In the genomic region with DNA sequence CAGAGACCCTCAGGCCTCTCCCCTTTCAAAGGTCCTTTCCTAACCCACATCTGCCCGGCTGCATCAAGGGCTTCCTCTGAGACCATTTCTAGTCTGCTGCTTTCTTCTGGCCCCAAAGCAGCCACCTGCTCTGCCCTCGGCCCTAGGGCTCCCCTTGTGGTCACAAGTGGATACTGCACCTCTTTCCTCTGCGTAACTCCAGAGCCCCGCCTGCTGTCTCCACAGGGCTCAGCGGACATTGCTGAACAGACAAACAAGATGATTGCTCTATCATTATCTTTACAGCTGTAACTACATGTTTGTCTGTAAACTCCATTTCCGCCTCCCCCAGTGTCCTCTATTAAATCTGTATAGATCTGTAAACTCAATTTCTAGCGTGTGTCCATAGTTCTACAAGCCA, we compare ENCODE assay signal across 9 mouse cellular contexts. TPM values are rescaled to one million over a fixed set of nuclear protein-coding genes. Genes with fewer than 3 reads are reported as not detected.
DNase-seq lines count a peak whose midpoint lies in the region; ATAC-seq and TF ChIP-seq lines count a peak whose summit lies in the region.
"Had no signal": no experiment of that assay in that cellular context is flagged by ENCODE, and none has a peak within 500 bp of the region (broad histone marks: within the 10 kb centered on the region; RNA-seq: fewer than 3 reads in every experiment).

No protein-coding gene starts in this region.

- no peak overlapping the region for H3K4me2 ChIP-seq in lung, embryonic 16.5 days (ENCODE audit: low read depth, low read length)

- no peak overlapping the region for H3K27ac ChIP-seq in ES-E14 (ENCODE audit: insufficient read depth, low read depth, low read length, poor library complexity, severe bottlenecking)
- no peak overlapping the region for H3K27ac ChIP-seq in heart, embryonic 10.5 days
- H3K27ac ChIP-seq in lung, embryonic 16.5 days (ENCODE audit: low read length): no peak overlapping the region
- H3K27ac ChIP-seq: macrophage had no signal

- peak; percentile 60 for DNase-seq in ES-E14 (ENCODE audit: low read depth, low spot score)
- peak; percentile 88 for DNase-seq in adrenal gland, postnatal 14 days
- DNase-seq in embryo, embryonic 9.5 days (ENCODE audit: extremely low spot score): peak; percentile 80
- peak; percentile 83 for DNase-seq in heart, embryonic 10.5 days (ENCODE audit: low spot score)
- peak; percentile 80 for DNase-seq in layer of hippocampus, adult 11-12 months (ENCODE audit: low spot score)
- peak; percentile 76 for DNase-seq in retina, postnatal 7 days (ENCODE audit: low read depth, low spot score)
- DNase-seq in urinary bladder, adult 2 months (ENCODE audit: low spot score): peak; percentile 34

- ATAC-seq in lung, embryonic 16.5 days (ENCODE audit: low read depth): 0 out of 2 replicates have a peak, but pooled peaks have one; percentile 31

- H3K4me1 ChIP-seq in ES-E14 (ENCODE audit: control insufficient read depth in 2 of 2, insufficient read depth in 2 of 2, low read length in 2 of 2, poor library complexity in 1 of 2): no peaks in the 10 kb centered on the region
- H3K4me1 ChIP-seq in heart, embryonic 10.5 days: peaks cover 15% of the 10 kb centered on the region; the same call in 1 of the 2 replicates
- 0 out of 2 replicates have a peak, but pooled peaks cover 2% of the 10 kb centered on the region for H3K4me1 ChIP-seq in lung, embryonic 16.5 days (replicated peaks; ENCODE audit: control insufficient read depth, insufficient read depth, low read length)

- H3K9me3 ChIP-seq in ES-E14 (ENCODE audit: control insufficient read depth, insufficient read depth, low read depth, low read length): no peaks in the 10 kb centered on the region
- H3K9me3 ChIP-seq in heart, embryonic 10.5 days: no peaks in the 10 kb centered on the region
- H3K9me3 ChIP-seq in lung, embryonic 16.5 days (ENCODE audit: control insufficient read depth, low read length): no peaks in the 10 kb centered on the region

- H3K9ac ChIP-seq in ES-E14 (ENCODE audit: insufficient read depth, low read depth, low read length, poor library complexity, severe bottlenecking): no peak overlapping the region
- H3K9ac ChIP-seq in lung, embryonic 16.5 days (ENCODE audit: low read length): no peak overlapping the region

- no peak overlapping the region for H3K4me3 ChIP-seq in ES-E14 (ENCODE audit: insufficient read depth in 1 of 2, low read depth in 1 of 2, low read length in 2 of 2, poor library complexity in 1 of 2, severe bottlenecking in 1 of 2)
- no peak overlapping the region for H3K4me3 ChIP-seq in heart, embryonic 10.5 days
- H3K4me3 ChIP-seq in lung, embryonic 16.5 days (ENCODE audit: low read length): no peak overlapping the region

- no peaks in the 10 kb centered on the region for H3K36me3 ChIP-seq in ES-E14 (ENCODE audit: control insufficient read depth, insufficient read depth, low read length, poor library complexity, severe bottlenecking)
- no peaks in the 10 kb centered on the region for H3K36me3 ChIP-seq in heart, embryonic 10.5 days
- H3K36me3 ChIP-seq in lung, embryonic 16.5 days (ENCODE audit: control insufficient read depth, insufficient read depth, low read length): no peaks in the 10 kb centered on the region

- peaks cover 15% of the 10 kb centered on the region; the same call in 1 of the 2 replicates for H3K27me3 ChIP-seq in heart, embryonic 10.5 days (ENCODE audit: insufficient read depth, poor library complexity, severe bottlenecking)
- H3K27me3 ChIP-seq in lung, embryonic 16.5 days (ENCODE audit: control insufficient read depth, insufficient read depth, low read depth, low read length): no peaks in the 10 kb centered on the region

- WGBS in heart, embryonic 10.5 days: 5% methylated on average over 7 of the region's 7 CpGs
- 4% methylated on average over 7 of the region's 7 CpGs for WGBS in lung, embryonic 16.5 days

- in situ Hi-C loops in ES-E14 (cut with MboI; ENCODE audit: low sequenced_read_pairs in 2 of 2, unreplicated experiment in 2 of 2): loop anchor here in 1 of 2 experiments (25.0 kb wide), 1 partner anchor 370 kb away; no protein-coding TSS in a partner anchor

TF ChIP-seq in ES-E14, 5 proteins besides CTCF, POLR2A, EP300 and RAD21:
- peak; percentile 83; the same call in 1 of the 2 replicates for TF ChIP-seq ZC3H11A (IDR thresholded peaks at IDR 0.05; ENCODE audit: borderline replicate concordance, low read depth, low read length)
- TF ChIP-seq ZNF384 (IDR thresholded peaks at IDR 0.05; ENCODE audit: low read depth, low read length): no peak

RNA-seq across cellular contexts. Expression of gene Rapgef1, which starts 37.1 kb away (rescaled TPM):
- 48.5 and 54.6 TPM in 2 replicates for total RNA-seq in ES-E14 (2012; rRNA removed)
- 57.3 and 61.2 TPM in 2 replicates for total RNA-seq in adrenal gland, postnatal 14 days (2021)
- 11.2 and 13.4 TPM in 2 replicates for polyA plus RNA-seq in heart, embryonic 10.5 days (2016; fragmentation: Nextera tagmentation; extraction: Ambion mirVana)
- 10.7 and 12.2 TPM in 2 replicates for polyA plus RNA-seq in lung, embryonic 16.5 days (2015; fragmentation: Nextera tagmentation; extraction: Ambion mirVana)
- 29.0 and 34.9 TPM in 2 replicates for polyA plus RNA-seq in urinary bladder, adult 2 months (2012; rRNA removed)

Comparison
In these comparisons a context has a peak if more than half of its experiments do, and no peak if none do; other contexts are left out.
1. DNase-seq: peak in every context shown above with its lines; median percentile 88 in adrenal gland, postnatal 14 days; 83 in heart, embryonic 10.5 days; 80 in embryo, embryonic 9.5 days; 80 in layer of hippocampus, adult 11-12 months; 76 in retina, postnatal 7 days; 60 in ES-E14; 34 in urinary bladder, adult 2 months.